Mouse (Mus musculus): ENCODE data around the gene Gdi2. TPM values are rescaled to one million over a fixed set of nuclear protein-coding genes. Genes with fewer than 3 reads are reported as not detected.

Gene Gdi2
- polyA plus RNA-seq, 1 experiment: 234 TPM

- Histone ChIP-seq H3K79me2 (ENCODE audit: control insufficient read depth, insufficient read depth) (no peaks in the 10 kb centered on the region), H3K27me3 (ENCODE audit: control insufficient read depth, insufficient read depth, insufficient read length) (no peaks in the 10 kb centered on the region), H3K4me3 (no peak overlapping the region), H3ac (ENCODE audit: control insufficient read depth, insufficient read length) (no peak overlapping the region), H3K36me3 (ENCODE audit: control insufficient read depth, insufficient read depth) (no peaks in the 10 kb centered on the region), H3K4me2 (ENCODE audit: low read depth) (peak overlapping the region; percentile 6)
- TF ChIP-seq POLR2AphosphoS2 (IDR thresholded peaks at IDR 0.05; ENCODE audit: insufficient read length, low read depth): no peak
- TF ChIP-seq REST (IDR thresholded peaks at IDR 0.05; ENCODE audit: insufficient read depth, insufficient read length): no peak
- TF ChIP-seq MYOG (IDR thresholded peaks at IDR 0.05; ENCODE audit: control insufficient read depth in 1 of 3, insufficient read depth in 1 of 3, insufficient read length in 2 of 3, low read depth in 2 of 3): no peak
- TF ChIP-seq MYOD1 (IDR thresholded peaks at IDR 0.05; ENCODE audit: control insufficient read depth in 1 of 3, insufficient read length in 2 of 3, low read depth in 2 of 3): no peak
- TF ChIP-seq POLR2A (IDR thresholded peaks at IDR 0.05; ENCODE audit: insufficient read length, low read depth): no peak
- no peak for TF ChIP-seq USF1 (IDR thresholded peaks at IDR 0.05; ENCODE audit: low read depth)
- no peak for TF ChIP-seq E2F4 (IDR thresholded peaks at IDR 0.05; ENCODE audit: insufficient read depth)
- no peak for TF ChIP-seq TCF12 (IDR thresholded peaks at IDR 0.05; ENCODE audit: insufficient read depth, poor library complexity, severe bottlenecking)
- TF ChIP-seq MAX (IDR thresholded peaks at IDR 0.05; ENCODE audit: low read depth): no peak
- TF ChIP-seq TCF3 (IDR thresholded peaks at IDR 0.05; ENCODE audit: insufficient read length, low read depth): no peak
- no peak for TF ChIP-seq CEBPB (IDR thresholded peaks at IDR 0.05; ENCODE audit: insufficient read depth, poor library complexity, severe bottlenecking)
- no peak for TF ChIP-seq SRF (IDR thresholded peaks at IDR 0.05; ENCODE audit: control insufficient read depth, insufficient read length, low read depth)
Measured at GRCm38 (mm10) chr13:3531692-3532320, 6.1 kb upstream of the Gdi2 start.

DNA sequence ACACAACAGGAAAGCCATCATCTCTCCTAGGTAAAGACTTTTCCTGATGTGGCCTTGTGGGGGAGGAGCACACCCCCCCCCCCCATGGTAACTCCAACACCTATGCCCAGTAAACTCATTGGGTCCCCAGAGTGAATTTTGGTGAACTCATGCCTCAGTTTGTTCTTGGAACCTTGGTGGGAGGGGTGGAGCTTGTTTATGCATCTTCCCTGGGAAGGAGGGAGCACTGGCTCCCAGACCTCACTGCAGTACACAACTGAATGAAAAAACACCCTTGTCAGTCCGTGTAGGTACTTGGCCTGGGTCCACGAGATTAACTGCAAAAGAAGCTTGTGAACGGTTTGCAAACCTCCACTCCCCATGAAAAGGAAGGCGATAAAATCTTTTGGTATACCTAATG, 5.4 kb upstream of the Gdi2 start:
- TF ChIP-seq E2F4 (IDR thresholded peaks at IDR 0.05; ENCODE audit: insufficient read depth) (no peak), MYOG (IDR thresholded peaks at IDR 0.05; ENCODE audit: control insufficient read depth in 1 of 3, insufficient read depth in 1 of 3, insufficient read length in 2 of 3, low read depth in 2 of 3) (no peak), POLR2A (IDR thresholded peaks at IDR 0.05; ENCODE audit: insufficient read length, low read depth) (no peak), TCF12 (IDR thresholded peaks at IDR 0.05; ENCODE audit: insufficient read depth, poor library complexity, severe bottlenecking) (no peak), MAX (IDR thresholded peaks at IDR 0.05; ENCODE audit: low read depth) (no peak), MYOD1 (IDR thresholded peaks at IDR 0.05; ENCODE audit: control insufficient read depth in 1 of 3, insufficient read length in 2 of 3, low read depth in 2 of 3) (no peak), TCF3 (IDR thresholded peaks at IDR 0.05; ENCODE audit: insufficient read length, low read depth) (no peak), POLR2AphosphoS2 (IDR thresholded peaks at IDR 0.05; ENCODE audit: insufficient read length, low read depth) (no peak), USF1 (IDR thresholded peaks at IDR 0.05; ENCODE audit: low read depth) (no peak), CEBPB (IDR thresholded peaks at IDR 0.05; ENCODE audit: insufficient read depth, poor library complexity, severe bottlenecking) (no peak), SRF (IDR thresholded peaks at IDR 0.05; ENCODE audit: control insufficient read depth, insufficient read length, low read depth) (no peak), REST (IDR thresholded peaks at IDR 0.05; ENCODE audit: insufficient read depth, insufficient read length) (no peak)
- no peak overlapping the region for H3ac ChIP-seq (ENCODE audit: control insufficient read depth, insufficient read length)
- H3K79me2 ChIP-seq (ENCODE audit: control insufficient read depth, insufficient read depth): no peaks in the 10 kb centered on the region
- H3K27me3 ChIP-seq (ENCODE audit: control insufficient read depth, insufficient read depth, insufficient read length): no peaks in the 10 kb centered on the region
- H3K4me2 ChIP-seq (ENCODE audit: low read depth): no peak overlapping the region
- no peak overlapping the region for H3K4me3 ChIP-seq
- no peaks in the 10 kb centered on the region for H3K36me3 ChIP-seq (ENCODE audit: control insufficient read depth, insufficient read depth)

DNA sequence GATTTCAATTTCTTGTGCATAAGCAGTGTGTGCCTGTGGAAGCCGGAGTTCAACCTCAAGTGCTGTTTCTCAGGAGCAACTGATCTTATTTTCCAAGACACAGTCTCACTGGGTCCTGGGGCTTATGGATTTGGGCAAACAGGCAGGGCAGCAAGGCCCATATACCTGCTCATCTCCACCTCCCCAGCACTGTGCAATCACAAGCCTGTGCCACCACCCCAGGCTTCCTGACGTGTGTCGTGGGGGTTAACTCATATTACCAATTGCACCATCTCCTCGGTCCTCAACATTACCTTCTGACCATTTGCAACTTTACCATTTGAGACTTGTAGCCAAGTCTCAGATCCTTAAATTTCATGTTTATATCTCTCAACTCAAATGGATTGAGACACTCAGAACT, 3.7 kb upstream of the Gdi2 start:
- no peak overlapping the region for H3K4me2 ChIP-seq (ENCODE audit: low read depth)
- H3K4me3 ChIP-seq: no peak overlapping the region
- no peaks in the 10 kb centered on the region for H3K36me3 ChIP-seq (ENCODE audit: control insufficient read depth, insufficient read depth)
- H3K27me3 ChIP-seq (ENCODE audit: control insufficient read depth, insufficient read depth, insufficient read length): no peaks in the 10 kb centered on the region
- H3ac ChIP-seq (ENCODE audit: control insufficient read depth, insufficient read length): no peak overlapping the region
- H3K79me2 ChIP-seq (ENCODE audit: control insufficient read depth, insufficient read depth): peaks cover 5% of the 10 kb centered on the region
- no peak for TF ChIP-seq USF1 (IDR thresholded peaks at IDR 0.05; ENCODE audit: low read depth)
- no peak for TF ChIP-seq MYOD1 (IDR thresholded peaks at IDR 0.05; ENCODE audit: control insufficient read depth in 1 of 3, insufficient read length in 2 of 3, low read depth in 2 of 3)
- TF ChIP-seq TCF3 (IDR thresholded peaks at IDR 0.05; ENCODE audit: insufficient read length, low read depth): no peak
- TF ChIP-seq REST (IDR thresholded peaks at IDR 0.05; ENCODE audit: insufficient read depth, insufficient read length): no peak
- no peak for TF ChIP-seq E2F4 (IDR thresholded peaks at IDR 0.05; ENCODE audit: insufficient read depth)
- no peak for TF ChIP-seq MAX (IDR thresholded peaks at IDR 0.05; ENCODE audit: low read depth)
- no peak for TF ChIP-seq CEBPB (IDR thresholded peaks at IDR 0.05; ENCODE audit: insufficient read depth, poor library complexity, severe bottlenecking)
- no peak for TF ChIP-seq TCF12 (IDR thresholded peaks at IDR 0.05; ENCODE audit: insufficient read depth, poor library complexity, severe bottlenecking)
- no peak for TF ChIP-seq POLR2AphosphoS2 (IDR thresholded peaks at IDR 0.05; ENCODE audit: insufficient read length, low read depth)
- no peak for TF ChIP-seq MYOG (IDR thresholded peaks at IDR 0.05; ENCODE audit: control insufficient read depth in 1 of 3, insufficient read depth in 1 of 3, insufficient read length in 2 of 3, low read depth in 2 of 3)
- TF ChIP-seq SRF (IDR thresholded peaks at IDR 0.05; ENCODE audit: control insufficient read depth, insufficient read length, low read depth): no peak
- no peak for TF ChIP-seq POLR2A (IDR thresholded peaks at IDR 0.05; ENCODE audit: insufficient read length, low read depth)

DNA sequence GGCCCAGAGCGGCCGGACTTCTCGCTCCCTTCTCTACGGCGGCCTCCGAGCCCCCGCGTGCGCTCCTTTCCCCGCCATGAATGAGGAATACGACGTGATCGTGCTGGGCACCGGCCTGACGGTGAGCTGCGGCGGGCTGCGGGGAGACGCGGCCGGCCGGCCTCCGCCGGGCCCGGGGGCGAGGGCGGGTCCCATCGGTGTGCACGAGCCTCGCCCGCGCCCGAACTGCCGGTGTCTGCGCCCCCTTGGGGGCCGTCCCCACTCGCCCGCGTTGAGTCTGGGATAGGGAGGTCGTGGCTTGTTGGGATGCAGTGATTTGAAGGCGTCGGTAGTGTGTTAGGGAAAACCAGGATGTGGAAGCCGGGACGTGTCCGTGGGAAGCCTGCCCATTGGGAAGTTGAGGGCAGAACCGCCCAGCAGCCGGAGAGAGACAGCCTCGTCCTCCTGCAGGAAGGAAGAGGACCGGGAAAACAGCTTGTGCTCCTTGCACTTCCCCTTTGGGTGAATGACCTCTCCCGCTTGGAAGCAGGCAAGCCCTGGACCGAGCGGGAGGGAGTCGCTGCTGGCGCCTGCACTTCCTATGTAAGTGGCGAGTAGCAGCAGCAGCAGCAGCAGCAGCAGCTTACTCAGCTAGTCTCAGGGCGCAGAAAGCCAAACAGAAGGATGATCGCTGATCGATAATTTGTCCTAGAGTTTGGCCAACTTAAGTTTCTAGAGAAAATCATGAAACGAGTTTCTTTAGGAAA, 533 bp downstream of the Gdi2 start:
- H3K27me3 ChIP-seq (ENCODE audit: control insufficient read depth, insufficient read depth, insufficient read length): no peaks in the 10 kb centered on the region
- H3K4me2 ChIP-seq (ENCODE audit: low read depth): peak overlapping the region; percentile 76
- no peaks in the 10 kb centered on the region for H3K36me3 ChIP-seq (ENCODE audit: control insufficient read depth, insufficient read depth)
- H3ac ChIP-seq (ENCODE audit: control insufficient read depth, insufficient read length): peak overlapping the region; percentile 88
- no peak for TF ChIP-seq USF1 (IDR thresholded peaks at IDR 0.05; ENCODE audit: low read depth)
- no peak for TF ChIP-seq MAX (IDR thresholded peaks at IDR 0.05; ENCODE audit: low read depth)
- no peak for TF ChIP-seq MYOD1 (IDR thresholded peaks at IDR 0.05; ENCODE audit: control insufficient read depth in 1 of 3, insufficient read length in 2 of 3, low read depth in 2 of 3)
- TF ChIP-seq POLR2AphosphoS2 (IDR thresholded peaks at IDR 0.05; ENCODE audit: insufficient read length, low read depth): no peak
- no peak for TF ChIP-seq TCF12 (IDR thresholded peaks at IDR 0.05; ENCODE audit: insufficient read depth, poor library complexity, severe bottlenecking)
- TF ChIP-seq E2F4 (IDR thresholded peaks at IDR 0.05; ENCODE audit: insufficient read depth): no peak
- peak; percentile 32 for TF ChIP-seq POLR2A (IDR thresholded peaks at IDR 0.05; ENCODE audit: insufficient read length, low read depth)
- no peak for TF ChIP-seq MYOG (IDR thresholded peaks at IDR 0.05; ENCODE audit: control insufficient read depth in 1 of 3, insufficient read depth in 1 of 3, insufficient read length in 2 of 3, low read depth in 2 of 3)
- peak overlapping the region; percentile 74 for H3K4me3 ChIP-seq
- peaks cover 47% of the 10 kb centered on the region for H3K79me2 ChIP-seq (ENCODE audit: control insufficient read depth, insufficient read depth)

Data from myocyte (in vitro differentiated cells).